Mouse (Mus musculus): ENCODE measurements around the gene Zfp652. TPM values are rescaled to one million over a fixed set of nuclear protein-coding genes. Genes with fewer than 3 reads are reported as not detected.
"Not testable (repeated sequence)": the region's sequence is repeated elsewhere in the genome, so short reads cannot be mapped to it uniquely, and the experiment has no call there.

Gene Zfp652
- polyA plus RNA-seq, 1 experiment from 2014 or later: 27.9 TPM

- Histone ChIP-seq H3K9ac (no peak overlapping the region), H3K4me1 (no peaks in the 10 kb centered on the region), H3K4me2 (no peak overlapping the region), H3K27me3 (no peaks in the 10 kb centered on the region), H3K9me3 (replicated peaks) (no peaks in the 10 kb centered on the region), H3K4me3 (no peak overlapping the region), H3K27ac (no peak overlapping the region), H3K36me3 (ENCODE audit: poor library complexity, severe bottlenecking) (peaks cover 29% of the 10 kb centered on the region)
- no peak for ATAC-seq
- 72% methylated on average over 4 of the region's 4 CpGs for WGBS
Observed at GRCm38 (mm10) chr11:95746821-95747220, 34.3 kb downstream of the Zfp652 start.

GRCm38 (mm10) chr11:95748331-95748730 lies 35.9 kb downstream of the Zfp652 start:
- Histone ChIP-seq H3K9ac (no peak overlapping the region), H3K4me3 (no peak overlapping the region), H3K27me3 (no peaks in the 10 kb centered on the region), H3K36me3 (ENCODE audit: poor library complexity, severe bottlenecking) (peaks cover 32% of the 10 kb centered on the region), H3K9me3 (replicated peaks) (no peaks in the 10 kb centered on the region), H3K4me2 (no peak overlapping the region), H3K27ac (no peak overlapping the region), H3K4me1 (no peaks in the 10 kb centered on the region)
- 93% methylated on average over 5 of the region's 5 CpGs for WGBS
- ATAC-seq: no peak

DNA sequence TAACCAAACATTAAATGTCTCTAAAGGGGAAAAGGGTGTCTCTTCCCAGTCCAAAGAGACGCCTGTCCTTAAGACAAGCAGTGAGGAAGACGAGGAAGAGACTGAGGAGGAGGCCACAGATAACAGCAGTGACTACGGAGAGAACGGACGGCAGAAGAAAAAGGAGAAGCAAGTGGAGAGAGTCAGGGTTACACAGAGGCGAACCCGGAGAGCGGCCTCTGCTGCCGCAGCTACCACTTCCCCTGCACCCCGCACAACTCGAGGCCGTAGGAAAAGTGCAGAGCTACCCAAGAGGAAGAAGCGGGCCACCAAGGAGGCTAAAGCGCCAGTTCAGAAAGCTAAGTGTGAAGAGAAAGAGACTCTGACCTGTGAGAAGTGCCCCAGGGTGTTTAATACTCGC lies 37.1 kb downstream of the Zfp652 start:
- whole genome bisulfite sequencing: 84% methylated on average over 15 of the region's 15 CpGs
- ATAC-seq: no peak
- Histone ChIP-seq H3K4me3 (no peak overlapping the region), H3K9me3 (replicated peaks) (no peaks in the 10 kb centered on the region), H3K9ac (no peak overlapping the region), H3K36me3 (ENCODE audit: poor library complexity, severe bottlenecking) (peaks cover 39% of the 10 kb centered on the region), H3K4me2 (no peak overlapping the region), H3K27ac (no peak overlapping the region), H3K4me1 (no peaks in the 10 kb centered on the region), H3K27me3 (no peaks in the 10 kb centered on the region)

GRCm38 (mm10) chr11:95750995-95751394 lies 38.5 kb downstream of the Zfp652 start:
- WGBS: 22% methylated on average over 1 of the region's 1 CpGs
- H3K27me3 ChIP-seq: no peaks in the 10 kb centered on the region
- no peaks in the 10 kb centered on the region for H3K4me1 ChIP-seq
- no peak overlapping the region for H3K4me3 ChIP-seq
- H3K4me2 ChIP-seq: no peak overlapping the region
- ATAC-seq: no peak
- no peak overlapping the region for H3K27ac ChIP-seq
- no peaks in the 10 kb centered on the region for H3K9me3 ChIP-seq (replicated peaks)
- no peak overlapping the region for H3K9ac ChIP-seq
- peaks cover 53% of the 10 kb centered on the region for H3K36me3 ChIP-seq (ENCODE audit: poor library complexity, severe bottlenecking)

- 94% methylated on average over 4 of the region's 4 CpGs for WGBS
- not testable (repeated sequence) for H3K9me3 ChIP-seq (replicated peaks); H3K4me3 ChIP-seq; H3K9ac ChIP-seq; H3K27ac ChIP-seq; H3K27me3 ChIP-seq; H3K4me1 ChIP-seq; H3K4me2 ChIP-seq; ATAC-seq
- H3K36me3 ChIP-seq (ENCODE audit: poor library complexity, severe bottlenecking): peaks cover 71% of the 10 kb centered on the region
Observed at GRCm38 (mm10) chr11:95755137-95755536, 42.7 kb downstream of the Zfp652 start.

GRCm38 (mm10) chr11:95760521-95760920 lies 48.0 kb downstream of the Zfp652 start:
- peaks cover 57% of the 10 kb centered on the region for H3K36me3 ChIP-seq (ENCODE audit: poor library complexity, severe bottlenecking)
- no peaks in the 10 kb centered on the region for H3K9me3 ChIP-seq (replicated peaks)
- H3K4me2 ChIP-seq: no peak overlapping the region
- 89% methylated on average over 5 of the region's 5 CpGs for WGBS
- H3K4me3 ChIP-seq: no peak overlapping the region
- no peak overlapping the region for H3K9ac ChIP-seq
- H3K27me3 ChIP-seq: no peaks in the 10 kb centered on the region
- H3K27ac ChIP-seq: no peak overlapping the region
- H3K4me1 ChIP-seq: no peaks in the 10 kb centered on the region
- ATAC-seq: no peak

DNA sequence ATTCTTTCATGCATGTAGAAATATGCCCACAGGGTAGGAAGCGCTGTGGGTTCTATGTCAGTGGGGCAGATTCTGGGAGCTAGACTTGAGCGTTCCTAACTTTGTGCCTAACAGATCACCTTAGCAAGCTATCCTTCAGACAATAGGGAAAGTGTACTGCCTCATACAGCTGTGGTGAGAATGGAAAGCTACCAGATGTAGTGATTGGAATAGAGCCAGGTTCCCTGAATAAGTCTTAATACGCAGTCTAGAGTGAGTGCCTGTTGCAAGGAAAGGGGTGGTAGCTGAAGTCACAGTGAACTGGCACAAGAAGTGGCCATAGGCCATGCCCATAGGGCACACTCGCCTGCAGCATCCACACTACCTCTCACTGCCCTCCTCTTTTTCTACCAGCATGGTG lies 50.5 kb downstream of the Zfp652 start:
- Histone ChIP-seq H3K9ac (no peak overlapping the region), H3K4me2 (no peak overlapping the region), H3K9me3 (replicated peaks) (no peaks in the 10 kb centered on the region), H3K4me3 (no peak overlapping the region), H3K4me1 (no peaks in the 10 kb centered on the region), H3K27me3 (no peaks in the 10 kb centered on the region), H3K36me3 (ENCODE audit: poor library complexity, severe bottlenecking) (peaks cover 37% of the 10 kb centered on the region), H3K27ac (no peak overlapping the region)
- WGBS: 93% methylated on average over 4 of the region's 4 CpGs
- no peak for ATAC-seq

DNA sequence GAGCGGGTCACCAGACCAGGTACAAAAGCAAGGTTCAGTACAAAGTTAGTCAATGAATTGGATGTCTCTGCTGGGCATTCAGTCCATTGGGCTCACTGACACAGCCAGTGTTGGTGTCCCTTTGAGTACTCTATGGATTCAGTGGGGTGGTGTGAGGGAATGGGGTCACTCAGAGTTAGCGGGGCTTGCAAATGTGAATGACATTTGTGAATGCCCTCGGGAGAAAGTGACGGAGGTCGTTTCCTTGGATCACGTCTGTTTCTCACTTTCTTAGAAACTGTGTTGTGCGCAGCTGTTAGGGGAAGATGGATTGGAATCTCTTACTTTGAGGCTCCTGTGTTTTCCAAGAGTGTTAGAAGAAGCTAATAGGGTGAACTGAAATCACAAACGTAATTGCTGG lies 52.3 kb downstream of the Zfp652 start:
- no peak overlapping the region for H3K9ac ChIP-seq
- H3K4me3 ChIP-seq: no peak overlapping the region
- no peaks in the 10 kb centered on the region for H3K4me1 ChIP-seq

DNA sequence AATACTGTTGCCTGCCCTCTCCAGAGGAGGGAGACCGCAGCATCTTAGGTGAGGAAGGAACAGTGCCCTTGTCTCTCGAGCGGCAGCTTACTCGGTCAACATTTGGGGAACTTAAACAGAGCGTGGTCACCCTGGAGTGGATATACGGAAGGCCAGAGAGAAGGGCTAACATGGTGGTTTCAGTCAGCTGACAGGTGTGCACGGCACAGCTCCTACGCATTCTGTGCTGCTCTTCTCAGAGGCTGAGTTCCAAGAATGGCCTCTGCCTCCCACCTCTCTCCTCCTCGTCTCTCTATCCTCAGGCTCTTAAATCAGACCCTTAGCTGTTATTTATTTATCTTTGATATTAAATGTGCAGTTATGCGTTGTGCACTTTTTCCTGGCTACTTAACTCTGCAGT lies 52.9 kb downstream of the Zfp652 start:
- no peak for ATAC-seq
- Histone ChIP-seq H3K4me1 (no peaks in the 10 kb centered on the region), H3K36me3 (ENCODE audit: poor library complexity, severe bottlenecking) (peaks cover 41% of the 10 kb centered on the region), H3K27ac (no peak overlapping the region), H3K9ac (no peak overlapping the region), H3K27me3 (no peaks in the 10 kb centered on the region), H3K9me3 (replicated peaks) (no peaks in the 10 kb centered on the region), H3K4me2 (no peak overlapping the region), H3K4me3 (no peak overlapping the region)
- WGBS: 91% methylated on average over 10 of the region's 10 CpGs

More for the DNA sequence above, 52.3 kb downstream of the Zfp652 start:
- no peaks in the 10 kb centered on the region for H3K27me3 ChIP-seq
- H3K9me3 ChIP-seq (replicated peaks): no peaks in the 10 kb centered on the region
- H3K27ac ChIP-seq: no peak overlapping the region
- WGBS: 65% methylated on average over 8 of the region's 8 CpGs
- H3K36me3 ChIP-seq (ENCODE audit: poor library complexity, severe bottlenecking): peaks cover 39% of the 10 kb centered on the region
- no peak for ATAC-seq
- H3K4me2 ChIP-seq: no peak overlapping the region

DNA sequence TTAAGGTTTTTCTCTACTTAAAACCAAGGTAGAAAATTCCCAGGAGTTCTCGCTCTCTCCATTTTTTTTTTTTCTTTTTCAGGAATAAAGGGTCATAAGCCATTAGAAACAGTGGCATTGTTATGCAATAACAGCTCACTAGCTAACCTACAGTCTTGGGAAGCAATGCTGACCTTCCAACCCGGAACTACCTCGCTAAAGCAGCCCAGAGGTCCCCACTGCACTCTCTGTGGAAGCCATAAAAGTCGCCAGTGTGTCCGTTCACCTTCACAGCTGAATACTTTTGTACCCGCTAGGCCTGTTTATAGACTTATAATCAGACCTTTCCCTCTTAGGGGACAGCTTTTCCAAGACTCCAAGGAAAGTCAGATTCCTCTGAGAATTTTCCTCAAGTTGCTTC lies 55.8 kb downstream of the Zfp652 start:
- Histone ChIP-seq H3K27me3 (no peaks in the 10 kb centered on the region), H3K9ac (no peak overlapping the region), H3K4me1 (no peaks in the 10 kb centered on the region), H3K36me3 (ENCODE audit: poor library complexity, severe bottlenecking) (peaks cover 39% of the 10 kb centered on the region), H3K27ac (no peak overlapping the region), H3K9me3 (replicated peaks) (no peaks in the 10 kb centered on the region), H3K4me2 (no peak overlapping the region), H3K4me3 (no peak overlapping the region)
- no peak for ATAC-seq
- WGBS: 85% methylated on average over 6 of the region's 6 CpGs

GRCm38 (mm10) chr11:95769208-95769607 lies 56.7 kb downstream of the Zfp652 start:
- Histone ChIP-seq H3K27ac (no peak overlapping the region), H3K27me3 (no peaks in the 10 kb centered on the region), H3K4me2 (no peak overlapping the region), H3K9me3 (replicated peaks) (no peaks in the 10 kb centered on the region), H3K9ac (no peak overlapping the region), H3K4me1 (no peaks in the 10 kb centered on the region), H3K4me3 (no peak overlapping the region), H3K36me3 (ENCODE audit: poor library complexity, severe bottlenecking) (peaks cover 30% of the 10 kb centered on the region)
- 89% methylated on average over 10 of the region's 10 CpGs for WGBS
- ATAC-seq: no peak

GRCm38 (mm10) chr11:95770720-95771364 lies 58.4 kb downstream of the Zfp652 start:
- Histone ChIP-seq H3K27me3 (no peaks in the 10 kb centered on the region), H3K4me1 (no peaks in the 10 kb centered on the region), H3K9ac (no peak overlapping the region), H3K27ac (no peak overlapping the region), H3K9me3 (replicated peaks) (no peaks in the 10 kb centered on the region), H3K4me2 (no peak overlapping the region), H3K36me3 (ENCODE audit: poor library complexity, severe bottlenecking) (peaks cover 19% of the 10 kb centered on the region), H3K4me3 (no peak overlapping the region)
- ATAC-seq: no peak
- WGBS: 65% methylated on average over 9 of the region's 9 CpGs

DNA sequence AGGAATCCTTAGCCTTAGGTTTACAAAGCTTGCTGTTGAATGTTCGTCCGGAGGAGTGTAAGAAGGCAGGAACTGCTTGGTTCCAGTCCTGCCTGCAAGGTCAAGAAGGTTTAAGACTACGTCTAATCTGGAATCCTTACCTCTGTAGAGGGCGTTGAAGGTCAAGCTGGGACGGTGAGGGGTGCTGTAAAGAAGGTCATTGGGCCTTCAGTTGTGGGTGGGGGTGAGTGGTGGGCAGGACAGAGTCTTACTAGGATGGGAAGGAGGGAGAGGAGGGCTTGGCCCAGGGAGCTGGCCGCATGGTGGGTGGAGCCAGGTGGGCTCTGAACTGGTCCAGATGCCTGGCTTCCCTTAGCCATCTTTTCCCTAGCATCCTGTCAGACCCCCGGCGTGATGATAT lies 59.2 kb downstream of the Zfp652 start:
- no peak overlapping the region for H3K4me3 ChIP-seq
- H3K4me2 ChIP-seq: no peak overlapping the region
- H3K4me1 ChIP-seq: no peaks in the 10 kb centered on the region
- H3K36me3 ChIP-seq (ENCODE audit: poor library complexity, severe bottlenecking): peaks cover 19% of the 10 kb centered on the region
- H3K27ac ChIP-seq: no peak overlapping the region
- ATAC-seq: no peak
- H3K9ac ChIP-seq: no peak overlapping the region
- H3K27me3 ChIP-seq: no peaks in the 10 kb centered on the region
- no peaks in the 10 kb centered on the region for H3K9me3 ChIP-seq (replicated peaks)
- 92% methylated on average over 8 of the region's 8 CpGs for WGBS
